Mouse (Mus musculus) limb, embryonic 14.5 days (tissue): ENCODE measurements around the gene 9130023H24Rik. TPM values are rescaled to one million over a fixed set of nuclear protein-coding genes. Genes with fewer than 3 reads are reported as not detected.

Experiments
- ATAC-seq: fragments of 200-750 bp; cut with Nextera tagmentation; 2 replicates; pipeline ENCODE4 v1.8.0; 2017; ENCODE audit warnings: low read depth, moderate number of reproducible peaks, moderate TSS enrichment; ENCODE audit not compliant: low FRiP score
- DNase-seq: peaks from one replicate; pipeline ENCODE4 v3.0.0-alpha.2; 2015; ENCODE audit warnings: low spot score
- H3K27ac ChIP-seq: fragments of 300-500 bp; sonication (generic); replicated peaks from 2 replicates; pipeline ENCODE4 v1.5.1; 2014; ENCODE audit warnings: low read depth, mild to moderate bottlenecking, low read length, moderate library complexity, mixed read lengths
- H3K27me3 ChIP-seq: fragments of 300-500 bp; sonication (generic); 2 replicates; pipeline ENCODE4 v1.6.1; 2014; ENCODE audit warnings: low read length, mixed read lengths; ENCODE audit not compliant: control insufficient read depth, insufficient read depth
- H3K36me3 ChIP-seq: fragments of 300-500 bp; sonication (generic); 2 replicates; pipeline ENCODE4 v1.6.1; 2014; ENCODE audit warnings: mild to moderate bottlenecking, low read length, moderate library complexity, mixed read lengths; ENCODE audit not compliant: control insufficient read depth, insufficient read depth
- H3K4me1 ChIP-seq: fragments of 300-500 bp; sonication (generic); 2 replicates; pipeline ENCODE4 v1.6.1; 2014; ENCODE audit warnings: antibody characterized with exemption, low read length, mixed read lengths; ENCODE audit not compliant: control insufficient read depth, insufficient read depth
- H3K4me2 ChIP-seq: fragments of 300-500 bp; sonication (generic); replicated peaks from 2 replicates; pipeline ENCODE4 v1.6.1; 2014; ENCODE audit warnings: low read depth, mild to moderate bottlenecking, low read length, moderate library complexity; ENCODE audit not compliant: severe bottlenecking
- H3K4me3 ChIP-seq: fragments of 300-500 bp; sonication (generic); replicated peaks from 2 replicates; pipeline ENCODE4 v1.5.1; 2014; ENCODE audit warnings: low read length
- H3K9ac ChIP-seq: fragments of 300-500 bp; sonication (generic); 2 replicates; pipeline ENCODE4 v1.6.1; 2014; ENCODE audit warnings: mild to moderate bottlenecking, low read depth, low read length, moderate library complexity; ENCODE audit not compliant: severe bottlenecking
- H3K9me3 ChIP-seq: fragments of 300-500 bp; sonication (generic); 2 replicates; pipeline ENCODE4 v1.6.1; 2016; ENCODE audit warnings: low read length; ENCODE audit not compliant: control insufficient read depth
- POLR2A ChIP-seq: fragments of 200-500 bp; IDR thresholded peaks from 2 replicates; pipeline ENCODE4 v1.8.0; 2012; ENCODE audit warnings: inconsistent platforms, mild to moderate bottlenecking, moderate library complexity, borderline replicate concordance; ENCODE audit not compliant: insufficient read depth, insufficient read length; ENCODE audit errors: extremely low read depth
- WGBS: fragments of 180-500 bp; shearing (Covaris S2); extraction: QIAGEN DNeasy Blood & Tissue Kit; methylation state at CpG from one replicate; pipeline ENCODE4 v1.1.7; 2014; 5-methylcytosine and 5-hydroxymethylcytosine counted together
- polyA plus RNA-seq, 2 experiments: library from polyadenylated mRNA; depleted of rRNA in 1 of 2; stranded (reverse) in 1 of 2; unstranded in 1 of 2; fragments of >200 nt; fragmentation: Nextera tagmentation in 1 of 2; extraction: Ambion mirVana in 1 of 2; gene quantifications; 2 replicates each; pipeline versions ENCODE4 v1.2.1 to v1.2.3; 2012 to 2014

The 9130023H24Rik gene
- polyA plus RNA-seq, 2 experiments, result 3.2 to 8.1 TPM

GRCm38 (mm10) chr7:128235481-128235880, 2.4 kb downstream of the 9130023H24Rik start:
- H3K27me3 ChIP-seq, result no peaks in the 10 kb centered on the region
- no peak overlapping the region for H3K27ac ChIP-seq
- H3K36me3 ChIP-seq, result peaks cover 10% of the 10 kb centered on the region
- WGBS, result 100% methylated on average over 1 of the region's 1 CpGs
- no peak overlapping the region for H3K9ac ChIP-seq
- peaks cover 13% of the 10 kb centered on the region for H3K4me1 ChIP-seq
- no peak for DNase-seq
- no peak for TF ChIP-seq POLR2A
- no peak overlapping the region for H3K4me3 ChIP-seq
- ATAC-seq, result no peak
- H3K9me3 ChIP-seq, result no peaks in the 10 kb centered on the region
- H3K4me2 ChIP-seq, result no peak overlapping the region

- no peak overlapping the region for H3K9ac ChIP-seq
- no peak for DNase-seq
- H3K9me3 ChIP-seq, result no peaks in the 10 kb centered on the region
- WGBS, result 80% methylated on average over 2 of the region's 2 CpGs
- ATAC-seq, result no peak
- no peak overlapping the region for H3K4me2 ChIP-seq
- H3K4me3 ChIP-seq, result no peak overlapping the region
- H3K27ac ChIP-seq, result no peak overlapping the region
- H3K4me1 ChIP-seq, result peaks cover 13% of the 10 kb centered on the region
- TF ChIP-seq POLR2A, result no peak
- no peaks in the 10 kb centered on the region for H3K27me3 ChIP-seq
- 0 out of 2 replicates have a peak, but pooled peaks cover 4% of the 10 kb centered on the region for H3K36me3 ChIP-seq
Observed at GRCm38 (mm10) chr7:128234796-128235195, 3.0 kb downstream of the 9130023H24Rik start.

- Histone ChIP-seq H3K36me3 (0 out of 2 replicates have a peak, but pooled peaks cover 4% of the 10 kb centered on the region), H3K9me3 (no peaks in the 10 kb centered on the region), H3K27me3 (no peaks in the 10 kb centered on the region), H3K4me2 (no peak overlapping the region), H3K27ac (no peak overlapping the region), H3K4me3 (no peak overlapping the region), H3K9ac (no peak overlapping the region), H3K4me1 (peaks cover 2% of the 10 kb centered on the region)
- DNase-seq (peak; percentile 14), ATAC-seq (no peak)
- no peak for TF ChIP-seq POLR2A
- 39% methylated on average over 8 of the region's 8 CpGs for WGBS
Observed at GRCm38 (mm10) chr7:128231741-128232140, 6.1 kb downstream of the 9130023H24Rik start.

GRCm38 (mm10) chr7:128220936-128221335, 16.9 kb downstream of the 9130023H24Rik start:
- WGBS, result 91% methylated on average over 3 of the region's 3 CpGs
- no peak for DNase-seq
- no peak for TF ChIP-seq POLR2A

GRCm38 (mm10) chr7:128219952-128220351, 17.9 kb downstream of the 9130023H24Rik start:
- DNase-seq, result no peak
- no peak overlapping the region for H3K9ac ChIP-seq
- no peaks in the 10 kb centered on the region for H3K9me3 ChIP-seq
- H3K36me3 ChIP-seq, result no peaks in the 10 kb centered on the region
- H3K27ac ChIP-seq, result no peak overlapping the region
- H3K4me1 ChIP-seq, result no peaks in the 10 kb centered on the region
- H3K27me3 ChIP-seq, result no peaks in the 10 kb centered on the region
- 89% methylated on average over 4 of the region's 4 CpGs for WGBS
- TF ChIP-seq POLR2A, result no peak
- ATAC-seq, result no peak
- no peak overlapping the region for H3K4me3 ChIP-seq
- no peak overlapping the region for H3K4me2 ChIP-seq

More at GRCm38 (mm10) chr7:128220936-128221335, 16.9 kb downstream of the 9130023H24Rik start:
- Histone ChIP-seq H3K27ac (no peak overlapping the region), H3K27me3 (no peaks in the 10 kb centered on the region), H3K9ac (no peak overlapping the region), H3K9me3 (no peaks in the 10 kb centered on the region), H3K4me3 (no peak overlapping the region), H3K4me2 (no peak overlapping the region), H3K36me3 (no peaks in the 10 kb centered on the region), H3K4me1 (no peaks in the 10 kb centered on the region)
- no peak for ATAC-seq

- Histone ChIP-seq H3K27me3 (no peaks in the 10 kb centered on the region), H3K4me3 (no peak overlapping the region), H3K36me3 (no peaks in the 10 kb centered on the region), H3K9ac (no peak overlapping the region), H3K4me2 (no peak overlapping the region), H3K9me3 (no peaks in the 10 kb centered on the region), H3K4me1 (no peaks in the 10 kb centered on the region), H3K27ac (no peak overlapping the region)
- DNase-seq, result no peak
- no peak for TF ChIP-seq POLR2A
- ATAC-seq, result no peak
- WGBS, result 51% methylated on average over 3 of the region's 3 CpGs
Observed at GRCm38 (mm10) chr7:128209826-128210225, 28.0 kb downstream of the 9130023H24Rik start.
